Mouse (Mus musculus): Measurements from ENCODE around the gene Apaf1.

DNA sequence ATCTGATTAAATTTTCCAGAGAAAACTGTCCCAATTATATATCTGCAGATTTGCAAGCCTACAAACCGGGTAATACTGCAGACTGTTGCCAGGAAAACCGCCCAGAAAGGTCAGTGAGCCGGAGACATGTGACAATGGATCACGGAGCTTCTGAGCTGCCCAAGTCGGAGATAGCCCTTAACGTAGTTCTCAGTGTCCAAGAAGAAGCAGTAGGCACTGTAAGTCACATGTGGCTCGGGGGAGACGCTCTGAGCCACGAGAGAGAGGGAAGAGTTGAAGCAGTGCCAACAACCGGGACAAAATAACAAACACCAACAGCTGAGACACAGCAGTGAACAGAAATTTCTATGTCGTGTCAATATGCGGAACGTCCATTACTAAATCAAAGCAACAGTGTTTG is 81.1 kb downstream of the Apaf1 start:
- TF ChIP-seq CTCF (IDR thresholded peaks at IDR 0.05; ENCODE audit: borderline replicate concordance, insufficient read depth, low read length): no peak
- TF ChIP-seq POLR2A (IDR thresholded peaks at IDR 0.05; ENCODE audit: low read depth, low read length): no peak
